Mouse (Mus musculus): ENCODE measurements around the gene Cox7a2l.

DNA sequence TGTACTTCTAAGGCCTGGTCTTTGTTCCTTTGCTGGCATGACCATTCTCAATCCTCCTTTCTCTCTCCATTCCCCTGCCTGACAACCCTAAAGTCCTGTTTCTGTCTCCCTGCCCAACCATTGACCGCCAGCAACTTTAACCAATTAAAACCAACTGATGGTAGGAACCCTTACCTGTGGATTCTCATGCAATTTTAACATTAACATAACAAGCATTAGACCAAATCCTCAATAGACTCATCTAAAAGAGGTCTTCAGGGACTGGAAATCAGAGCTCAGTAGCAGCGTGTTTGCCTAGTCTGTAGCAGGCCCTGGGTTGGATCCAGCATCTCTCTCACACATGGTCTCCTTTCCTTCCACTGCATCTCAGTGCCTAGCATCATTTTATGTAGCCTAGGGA is 47.5 kb downstream of the Cox7a2l start:
- TF ChIP-seq POLR2A (IDR thresholded peaks at IDR 0.05; ENCODE audit: low read depth, low read length) (no peak), KAT2A (IDR thresholded peaks at IDR 0.05; ENCODE audit: insufficient replicate concordance, low read length) (no peak), SIN3A (IDR thresholded peaks at IDR 0.05; ENCODE audit: low read length) (no peak), JUND (conservative IDR thresholded peaks at IDR 0.05; ENCODE audit: low read depth, low read length) (no peak), CTCF (conservative IDR thresholded peaks at IDR 0.05 in 1 of 2, IDR thresholded peaks at IDR 0.05 in 1 of 2; ENCODE audit: low read depth in 2 of 2, low read length in 2 of 2) (no peak)
